Mouse (Mus musculus) kidney, adult 11 months (tissue): Measurements from ENCODE around the gene Ankrd34a.
A peak's percentile ranks its signal among the peaks of the same experiment; 100 is the strongest.

Experiments
- DNase-seq: peaks from one replicate; pipeline ENCODE4 v3.0.0; 2022

The Ankrd34a gene

GRCm38 (mm10) chr3:96629729-96630600 lies 33.5 kb downstream of the Ankrd34a start, which contains the start of gene Rbm8a:
TSS of gene Rbm8a (plus strand) at chr3:96629933.
- peak; percentile 95 for DNase-seq

GRCm38 (mm10) chr3:96632058-96632457 lies 35.6 kb downstream of the Ankrd34a start:
- no peak for DNase-seq

- DNase-seq = no peak
Observed at GRCm38 (mm10) chr3:96634015-96634414, 37.6 kb downstream of the Ankrd34a start.

- peak; percentile 87 for DNase-seq
Observed at GRCm38 (mm10) chr3:96634928-96635879, 38.8 kb downstream of the Ankrd34a start, which contains the start of the genes Pex11b and Gm42957. TSS of gene Pex11b (plus strand) at chr3:96635376. TSS of gene Gm42957 (plus strand) at chr3:96635474.

GRCm38 (mm10) chr3:96635906-96636305 lies 39.5 kb downstream of the Ankrd34a start:
- no peak for DNase-seq

DNA sequence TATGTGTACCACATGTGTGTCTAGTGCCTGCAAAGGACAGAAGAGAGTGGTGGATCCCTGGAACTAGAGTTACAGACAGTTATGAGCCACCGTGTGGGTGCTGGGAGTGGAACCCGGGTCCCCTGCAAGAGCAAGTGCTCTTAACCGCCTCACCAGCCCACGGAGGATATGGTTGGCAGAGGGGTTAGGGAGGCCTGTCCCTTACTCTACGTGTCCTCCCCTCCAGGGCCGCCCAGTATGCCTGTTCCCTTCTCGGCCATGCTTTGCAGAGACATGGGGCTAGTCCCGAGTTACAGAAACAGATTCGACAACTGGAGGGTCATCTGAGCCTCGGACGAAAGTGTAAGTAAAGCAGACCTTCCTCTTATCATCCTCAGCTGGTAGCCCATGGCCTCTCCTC lies 40.0 kb downstream of the Ankrd34a start:
- no peak for DNase-seq

- DNase-seq = peak; percentile 43
Observed at GRCm38 (mm10) chr3:96639219-96639618, 42.8 kb downstream of the Ankrd34a start.

DNA sequence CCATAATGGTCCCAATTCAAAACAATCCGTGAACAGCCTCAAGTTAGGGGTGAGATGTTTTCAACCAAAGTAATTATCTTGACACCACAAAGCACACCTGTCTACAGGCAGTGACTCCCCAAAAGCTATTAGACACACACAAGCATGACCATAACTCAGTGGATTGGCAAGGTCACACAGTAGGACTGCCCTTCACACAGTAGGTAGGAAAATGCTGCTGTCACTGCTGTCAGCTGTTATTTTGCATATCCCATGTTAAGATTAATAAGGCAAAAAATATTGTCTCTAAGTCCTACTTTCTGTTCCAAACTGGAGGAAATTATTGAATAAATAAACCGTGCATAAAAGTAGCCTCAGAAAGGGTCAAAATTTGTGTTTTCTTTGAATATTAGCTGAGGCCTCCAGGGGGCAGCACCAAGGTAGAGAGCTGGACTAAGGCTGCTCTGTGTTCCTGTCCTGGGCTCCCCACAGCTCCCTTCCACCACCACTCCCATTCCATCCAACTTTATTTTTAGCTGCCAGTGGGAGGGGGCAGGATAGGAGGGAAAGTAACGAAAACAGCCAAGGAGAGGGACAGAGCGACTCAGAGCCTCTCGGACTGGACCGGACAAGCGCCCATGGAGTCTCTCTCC lies 48.7 kb downstream of the Ankrd34a start, which contains the start of gene Itga10:
Itga10 (plus strand) TSS at position 567 of the 632 bp plus-strand sequence.
- no peak for DNase-seq

GRCm38 (mm10) chr3:96647365-96647764 lies 50.9 kb downstream of the Ankrd34a start:
- DNase-seq = no peak
